Mouse (Mus musculus) cerebellum, postnatal 10 days (tissue): ENCODE measurements around the gene Mif4gd.

Experiments
- DNase-seq, 2 experiments: peaks; one replicate each; pipeline ENCODE4 v3.0.0; 2021; ENCODE audit warnings: mixed read lengths in 2 of 2

The Mif4gd gene

DNA sequence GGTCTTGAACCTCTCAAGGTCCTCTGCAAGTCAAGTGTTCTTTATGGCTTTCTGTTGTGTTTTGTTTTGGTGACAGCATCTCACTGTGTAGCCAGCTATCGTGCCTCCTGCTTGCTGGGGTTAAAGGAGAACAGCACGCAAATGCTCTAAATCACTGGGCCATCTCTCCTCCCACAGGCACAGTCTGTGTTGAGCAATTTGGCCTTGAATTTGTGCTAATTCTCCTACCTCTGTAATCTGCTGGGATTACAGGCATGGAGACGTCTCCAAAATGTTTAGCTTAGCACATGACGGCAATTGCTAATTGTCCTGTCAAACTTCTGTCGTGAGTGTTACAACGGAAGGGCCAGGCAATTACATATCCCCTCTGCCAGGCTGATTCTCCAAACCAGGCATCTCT, 1.6 kb downstream of the Mif4gd start:
- no peak for DNase-seq

GRCm38 (mm10) chr11:115609576-115609975, 3.2 kb downstream of the Mif4gd start:
- no peak for DNase-seq

DNA sequence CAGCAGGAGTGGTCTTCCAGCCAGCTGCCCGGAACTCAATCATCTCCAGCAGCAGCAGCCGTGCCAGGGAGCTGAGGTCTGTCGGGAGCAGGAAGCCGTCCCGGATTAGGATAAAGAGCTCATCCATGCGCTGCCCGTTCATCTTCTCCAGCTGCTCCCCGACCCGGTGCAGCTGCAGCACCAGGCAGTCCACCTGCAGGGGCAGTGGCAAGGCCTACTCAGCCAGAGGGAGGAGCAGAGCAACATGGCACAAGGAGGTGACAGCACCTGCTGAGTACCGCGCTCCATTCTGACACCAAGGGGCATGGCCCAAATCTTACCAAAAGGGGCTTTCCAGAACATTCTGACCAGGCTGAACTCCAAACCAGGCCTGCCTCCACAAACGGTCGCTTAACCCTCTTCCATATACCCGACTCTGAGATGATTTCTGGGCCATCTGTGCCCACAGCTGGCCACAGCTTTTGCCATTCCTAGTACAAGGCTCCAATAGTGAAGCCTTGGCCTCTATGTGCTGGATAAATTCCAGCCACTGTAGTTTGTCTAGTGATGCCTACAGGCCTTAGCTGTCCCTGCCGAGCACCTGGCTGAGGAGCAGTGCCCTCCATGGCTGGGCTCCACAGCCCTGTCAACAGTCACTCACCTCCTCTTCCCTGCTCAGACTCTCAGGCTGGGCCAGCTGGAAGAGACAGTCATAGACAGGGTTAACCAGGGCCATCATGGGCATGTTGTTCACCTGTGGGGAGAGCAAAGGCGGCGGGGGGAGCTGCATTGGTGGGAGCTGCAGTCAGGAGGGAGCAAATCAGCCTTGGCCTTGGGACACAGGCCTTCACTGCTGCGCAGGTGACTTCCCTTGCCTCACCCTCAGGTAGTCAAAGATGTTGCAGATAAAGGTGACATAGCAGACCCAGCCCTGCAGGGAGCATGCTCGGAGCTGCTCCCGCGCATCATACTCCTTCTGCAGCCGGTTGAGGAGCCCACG, 4.1 kb downstream of the Mif4gd start:
- DNase-seq: peak; percentile 79 to 80

DNA sequence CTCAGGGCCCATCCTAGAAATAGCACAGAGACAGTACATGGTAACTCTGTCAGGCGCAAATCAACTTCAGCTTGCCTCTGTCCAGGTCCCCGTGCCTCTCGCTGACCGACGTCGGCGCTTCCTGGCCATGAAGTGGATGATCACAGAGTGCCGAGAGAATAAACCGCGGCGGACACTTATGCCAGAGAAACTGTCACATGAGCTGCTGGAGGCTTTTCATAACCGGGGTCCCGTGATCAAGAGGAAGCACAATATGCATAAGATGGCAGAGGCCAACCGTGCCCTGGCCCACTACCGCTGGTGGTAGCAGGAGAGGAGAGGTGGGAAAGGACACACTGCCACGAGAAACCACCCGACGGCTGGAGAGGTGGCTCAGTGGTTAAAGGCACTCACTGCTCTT, 6.0 kb downstream of the Mif4gd start:
- DNase-seq: no peak

DNA sequence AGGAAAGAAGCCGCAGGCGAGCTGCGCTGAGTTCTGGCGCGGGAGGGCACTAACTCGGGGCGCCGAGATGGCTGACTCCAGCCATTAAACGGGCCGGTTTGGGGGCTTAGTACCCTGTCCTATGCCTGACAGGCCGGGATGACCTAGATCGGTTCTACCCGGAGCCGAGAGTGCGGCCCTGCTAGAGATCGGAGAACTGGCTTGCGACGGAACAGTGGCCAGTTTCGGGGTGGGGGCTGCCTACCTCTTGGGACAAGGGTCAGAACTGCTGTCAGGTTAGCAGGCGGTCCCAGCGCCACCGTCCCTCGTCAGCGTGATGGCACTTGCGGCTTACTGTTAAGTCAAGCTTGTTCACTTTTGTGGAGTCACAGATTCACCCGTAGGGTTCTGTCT, 8.5 kb downstream of the Mif4gd start:
- no peak for DNase-seq

DNA sequence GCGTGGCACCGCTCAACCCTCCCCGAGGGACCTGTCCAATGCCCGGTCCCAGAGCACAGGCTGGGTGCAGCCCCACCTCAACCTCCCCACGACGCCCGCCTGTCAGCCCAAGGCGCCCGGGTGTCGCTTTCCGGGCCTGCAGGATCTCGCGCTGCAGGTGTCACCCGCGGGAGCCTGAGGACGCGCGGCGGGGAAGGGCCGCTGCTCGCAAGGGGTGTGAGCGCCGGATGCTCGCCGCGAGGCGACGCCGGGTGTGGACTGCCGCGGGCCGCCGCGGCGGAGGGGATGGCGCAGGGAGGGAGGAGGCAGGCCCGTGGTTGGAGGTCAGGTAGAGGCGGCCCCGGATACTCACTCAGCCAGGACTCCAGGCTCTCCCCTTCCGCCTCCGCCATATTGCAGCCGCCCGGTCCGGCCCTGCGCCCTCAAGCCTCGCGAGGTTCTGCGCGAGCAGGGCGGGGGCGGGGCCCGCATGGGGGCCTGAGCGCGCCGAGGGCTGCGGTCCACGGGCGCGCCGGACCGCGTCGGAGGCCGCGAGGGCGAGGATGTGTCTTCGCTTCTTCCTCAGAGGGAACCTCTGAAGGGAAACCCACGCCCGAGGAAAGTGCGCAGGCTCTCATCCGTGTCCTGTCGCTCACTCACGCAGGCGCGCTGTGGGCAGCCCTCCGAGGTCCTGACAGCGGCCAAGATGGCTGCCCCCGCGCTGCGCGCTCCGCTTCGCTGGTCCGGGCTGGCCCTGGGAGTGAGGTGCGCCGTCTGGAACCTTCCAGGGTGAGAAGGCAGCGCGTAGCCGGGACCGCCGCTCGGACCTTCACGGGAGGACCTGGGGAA, 9.1 kb downstream of the Mif4gd start, which contains the start of the genes Mrps7 and Gga3:
Gene Mrps7, plus strand, starts transcription at position 450 of the 828 bp plus-strand sequence.
Gene Gga3, minus strand, starts transcription at position 576 of the 828 bp plus-strand sequence.
- peak; percentile 95 to 96 for DNase-seq

DNA sequence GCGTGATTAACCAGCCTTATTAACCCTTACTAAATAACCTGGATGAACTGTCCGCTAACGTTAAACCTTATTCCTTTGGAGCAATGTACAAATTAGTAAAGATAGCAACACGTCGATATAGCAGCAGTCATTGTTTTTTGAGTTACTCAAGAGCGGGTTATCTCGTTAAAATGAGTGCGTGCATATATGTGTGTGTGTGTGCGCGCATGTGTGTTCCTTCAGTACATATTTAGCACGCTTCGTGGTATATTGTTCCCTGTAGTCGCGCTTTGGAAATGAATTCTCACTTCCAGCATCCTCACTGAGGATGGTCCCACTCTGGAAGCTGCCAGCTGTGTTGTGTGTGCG, 9.7 kb downstream of the Mif4gd start:
- DNase-seq: no peak

DNA sequence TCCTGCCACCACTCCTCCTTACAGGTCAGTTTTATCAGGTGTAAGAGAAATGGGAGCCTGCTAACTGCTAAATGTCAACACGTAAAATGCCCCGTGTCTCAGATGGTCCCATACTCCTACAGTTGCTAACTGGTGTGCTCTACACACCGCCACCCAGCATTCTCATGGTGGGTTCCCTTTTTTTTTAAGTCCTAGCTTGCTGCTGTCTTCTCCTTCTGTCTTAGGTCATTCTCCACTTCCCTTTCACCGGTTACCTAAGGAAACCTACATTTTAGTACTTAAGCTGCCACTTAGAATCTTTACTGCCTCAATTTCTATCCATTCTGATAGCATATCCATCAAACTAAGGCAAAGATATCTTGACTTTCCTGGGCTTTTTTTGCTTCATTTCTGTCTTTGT, 11.6 kb downstream of the Mif4gd start:
- no peak for DNase-seq

DNA sequence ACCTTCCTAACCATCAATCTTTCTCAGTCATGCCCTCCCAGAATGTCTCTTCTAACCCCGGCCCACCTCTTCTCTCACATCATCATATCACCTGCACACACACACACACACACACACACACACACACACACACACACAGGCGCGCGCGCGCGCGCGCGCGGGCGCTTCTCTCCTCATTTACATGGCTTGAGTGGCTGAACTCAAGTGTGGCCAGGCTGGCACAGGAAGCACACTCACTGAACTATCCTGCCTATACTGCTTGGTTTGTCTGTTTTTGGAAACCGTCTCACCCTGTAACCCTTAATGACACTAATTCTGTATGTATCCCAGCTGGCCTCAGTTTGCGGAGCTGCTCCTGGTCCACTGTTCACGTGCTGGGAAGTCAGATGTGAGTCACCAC, 12.0 kb downstream of the Mif4gd start:
- DNase-seq: no peak

DNA sequence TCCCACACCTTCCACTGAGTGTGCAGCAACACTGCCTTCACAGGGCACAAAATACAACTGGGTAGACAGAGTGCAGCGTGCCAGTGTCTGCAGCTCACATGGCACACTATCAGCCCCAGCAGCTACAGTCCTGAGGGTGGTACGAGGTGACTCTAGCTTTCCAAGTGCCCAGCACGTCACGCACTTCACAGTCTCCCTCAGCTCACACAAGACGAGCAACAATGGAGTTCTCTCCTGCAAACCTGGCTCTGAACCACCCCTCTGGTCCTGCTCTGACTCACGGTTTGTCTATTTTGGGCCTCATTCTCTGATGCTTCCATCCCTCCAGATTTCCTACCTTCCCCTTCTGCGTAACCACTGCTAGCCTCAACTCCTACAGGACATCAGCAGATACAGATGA, 13.0 kb downstream of the Mif4gd start:
- DNase-seq: no peak

DNA sequence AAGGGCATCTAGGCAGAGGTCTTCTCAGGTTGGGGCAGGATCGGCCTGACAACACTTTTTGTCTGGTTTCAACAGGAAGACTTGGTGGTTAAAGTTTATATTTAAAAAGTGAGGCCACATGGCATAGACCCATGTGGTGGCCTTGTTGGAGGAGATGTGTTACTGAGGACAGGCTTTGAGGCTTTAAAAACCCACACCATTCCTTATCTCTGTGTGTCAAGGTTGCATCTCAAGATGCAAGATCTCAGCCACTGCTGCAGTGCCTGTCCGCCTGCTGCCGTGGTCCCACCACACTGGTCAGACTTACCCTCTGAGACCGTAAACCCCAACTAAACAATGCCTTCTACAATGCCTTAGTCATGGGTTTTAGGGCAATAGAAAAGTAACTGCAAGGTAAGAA, 14.5 kb downstream of the Mif4gd start:
- DNase-seq: no peak

- no peak for DNase-seq
These were observed 17.6 kb downstream of the Mif4gd start for GRCm38 (mm10) chr11:115595209-115595608.

- no peak for DNase-seq
These were observed 22.2 kb downstream of the Mif4gd start for GRCm38 (mm10) chr11:115590526-115591075.

DNA sequence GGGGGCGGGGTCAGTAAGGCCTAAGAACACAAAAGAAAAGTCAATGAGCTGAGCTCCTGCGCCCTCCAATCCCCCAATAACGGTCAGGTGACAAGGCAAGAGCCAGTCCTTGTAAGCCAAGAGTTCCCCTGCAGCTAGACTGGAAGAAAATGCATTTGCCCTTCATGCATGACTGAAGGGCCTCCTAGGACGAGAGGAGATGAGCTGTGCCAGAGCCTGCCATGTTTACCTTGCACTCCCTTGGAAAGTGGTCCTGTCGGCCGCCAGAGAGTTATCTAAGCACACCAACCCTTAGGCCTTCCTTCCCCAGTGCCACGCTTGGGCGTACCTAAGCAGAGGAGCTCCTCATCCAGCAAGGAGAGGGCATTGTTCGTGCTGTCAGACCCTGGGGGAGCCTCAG, 24.8 kb downstream of the Mif4gd start:
- DNase-seq: peak; percentile 39 to 50

GRCm38 (mm10) chr11:115586403-115586802, 26.4 kb downstream of the Mif4gd start:
- DNase-seq: no peak

- no peak for DNase-seq
These were observed 27.1 kb downstream of the Mif4gd start for GRCm38 (mm10) chr11:115585573-115586100.

GRCm38 (mm10) chr11:115584376-115585073, 28.2 kb downstream of the Mif4gd start:
- no peak for DNase-seq

GRCm38 (mm10) chr11:115582913-115583606, 29.7 kb downstream of the Mif4gd start:
- no peak for DNase-seq

DNA sequence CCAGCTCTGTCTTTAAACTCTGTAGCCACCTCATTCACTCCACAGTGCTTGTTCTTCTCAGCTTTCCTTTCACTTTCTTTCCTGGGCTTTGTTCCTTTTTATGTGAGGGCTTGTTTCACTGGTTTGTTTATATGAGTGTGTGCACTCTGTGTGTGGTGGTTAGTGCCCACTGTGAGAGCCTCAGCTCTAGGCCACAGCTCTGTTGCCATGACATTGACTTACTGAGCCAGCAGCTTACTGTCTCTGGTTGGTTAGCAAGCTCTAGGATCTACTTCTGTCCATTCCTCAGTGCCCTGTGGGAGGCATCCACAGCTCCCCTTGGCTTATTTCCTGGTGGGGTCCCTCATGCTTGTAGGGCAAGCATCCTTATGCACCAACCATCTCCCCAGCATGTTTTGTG, 33.7 kb downstream of the Mif4gd start:
- DNase-seq: no peak

GRCm38 (mm10) chr11:115564961-115565360, 47.8 kb downstream of the Mif4gd start:
- DNase-seq: no peak

DNA sequence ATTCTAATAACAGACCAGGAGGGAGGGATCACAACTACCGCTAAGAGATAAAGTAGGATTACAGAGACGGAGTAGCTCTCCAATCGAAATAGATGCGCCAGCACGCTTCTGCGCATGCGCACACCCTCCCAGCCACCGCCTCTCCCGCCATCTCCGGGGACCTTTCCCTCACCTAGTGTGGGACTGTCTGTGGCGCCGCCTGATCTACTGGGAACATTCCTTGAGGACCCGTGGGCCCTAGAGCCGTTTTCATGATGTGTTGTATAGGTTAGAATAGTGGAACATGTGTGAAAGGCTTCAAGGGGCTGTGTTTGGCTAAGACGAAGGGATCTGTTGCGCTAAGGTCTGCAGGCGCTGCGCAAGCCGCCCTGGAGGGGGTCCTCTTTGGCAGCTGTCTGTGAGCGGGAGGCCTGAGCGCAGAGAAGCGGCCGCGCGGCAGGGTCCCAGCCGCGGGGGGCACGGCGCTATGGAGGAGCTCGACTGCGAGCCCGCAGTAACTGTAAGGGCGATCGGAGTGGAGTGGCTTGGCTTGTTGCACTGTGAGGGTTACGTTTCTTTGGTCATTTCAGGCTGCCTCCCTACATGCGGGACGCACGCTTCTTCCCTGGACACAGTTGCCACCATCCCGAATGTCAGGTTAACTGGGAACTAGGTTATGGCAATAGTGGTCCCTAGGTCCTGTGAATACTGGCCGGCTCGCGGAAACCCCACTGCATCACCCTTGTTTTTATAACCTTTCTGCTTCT, 48.5 kb downstream of the Mif4gd start, which contains the start of gene Nup85:
Gene Nup85, plus strand, starts transcription at position 371 of the 746 bp plus-strand sequence.
- peak; percentile 99 for DNase-seq
